In the genomic region with DNA sequence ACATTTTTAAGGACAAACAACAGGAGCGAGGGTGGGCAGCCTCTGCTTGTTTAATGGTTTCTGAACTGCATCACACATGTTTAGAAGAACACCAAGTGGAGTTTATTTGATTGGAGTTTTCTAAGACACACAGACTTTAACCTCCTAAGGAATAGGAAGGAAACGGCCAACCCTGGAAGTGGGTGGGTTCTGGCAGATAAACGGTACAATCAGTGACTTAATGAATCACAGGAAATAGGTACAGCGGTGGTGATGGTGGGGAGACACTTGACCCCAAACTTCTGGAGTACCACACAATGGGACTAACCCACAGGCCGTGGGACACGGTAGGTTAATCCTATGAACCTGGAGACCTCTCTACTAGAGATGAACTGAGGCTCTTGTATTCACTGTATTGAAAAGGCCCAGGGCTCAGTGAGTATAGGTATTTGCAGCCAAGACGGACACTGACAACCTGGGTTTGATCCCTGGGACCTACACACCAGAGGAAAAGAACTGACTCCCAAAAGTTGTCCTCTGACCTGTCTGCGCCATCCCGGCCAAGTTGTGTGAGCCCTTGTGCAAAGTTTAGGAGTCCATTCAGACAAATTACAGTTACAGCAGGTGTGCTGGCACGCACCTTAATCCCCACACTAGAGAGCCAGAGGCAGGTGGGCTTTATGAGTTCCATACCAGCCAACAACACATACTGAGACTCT, we compare ENCODE assay signal across 13 mouse cellular contexts. TPM values are rescaled to one million over a fixed set of nuclear protein-coding genes. Genes with fewer than 3 reads are reported as not detected.
A peak's percentile ranks its signal among the peaks of the same experiment; 100 is the strongest.
DNase-seq lines count a peak whose midpoint lies in the region; ATAC-seq lines count a peak whose summit lies in the region.
"Had no signal": no experiment of that assay in that cellular context is flagged by ENCODE, and none has a peak within 500 bp of the region (broad histone marks: within the 10 kb centered on the region; RNA-seq: fewer than 3 reads in every experiment).

No protein-coding gene starts in this region.

- H3K27me3 ChIP-seq in heart, embryonic 13.5 days (replicated peaks) = no peaks in the 10 kb centered on the region
- H3K27me3 ChIP-seq in kidney, embryonic 15.5 days = no peaks in the 10 kb centered on the region
- H3K27me3 ChIP-seq: forebrain, embryonic 15.5 days had no signal

- no peak overlapping the region for H3K9ac ChIP-seq in heart, embryonic 13.5 days
- H3K9ac ChIP-seq in kidney, embryonic 15.5 days = no peak overlapping the region
- H3K9ac ChIP-seq: forebrain, embryonic 15.5 days had no signal

- 65% methylated on average over 10 of the region's 10 CpGs for WGBS in heart, embryonic 13.5 days
- 80% methylated on average over 10 of the region's 10 CpGs for WGBS in kidney, embryonic 15.5 days

- H3K27ac ChIP-seq in heart, embryonic 13.5 days (replicated peaks) = peak overlapping the region; percentile 80
- peak overlapping the region; percentile 56 for H3K27ac ChIP-seq in kidney, embryonic 15.5 days

- H3K4me3 ChIP-seq in heart, embryonic 13.5 days = no peak overlapping the region
- no peak overlapping the region for H3K4me3 ChIP-seq in kidney, embryonic 15.5 days (replicated peaks)
- H3K4me3 ChIP-seq: forebrain, embryonic 15.5 days had no signal

- ATAC-seq in heart, embryonic 13.5 days (ENCODE audit: extremely low read depth, insufficient number of reproducible peaks, low FRiP score, low TSS enrichment) = no peak
- 0 out of 2 replicates have a peak, but pooled peaks have one; percentile 29 for ATAC-seq in kidney, embryonic 15.5 days (replicated peaks; ENCODE audit: low FRiP score)
- ATAC-seq: forebrain, embryonic 15.5 days had no signal

- peaks cover 20% of the 10 kb centered on the region for H3K36me3 ChIP-seq in heart, embryonic 13.5 days
- 0 out of 2 replicates have a peak, but pooled peaks cover 13% of the 10 kb centered on the region for H3K36me3 ChIP-seq in kidney, embryonic 15.5 days

- no peak overlapping the region for H3K4me2 ChIP-seq in heart, embryonic 13.5 days
- H3K4me2 ChIP-seq in kidney, embryonic 15.5 days = no peak overlapping the region
- H3K4me2 ChIP-seq: forebrain, embryonic 15.5 days had no signal

- H3K9me3 ChIP-seq in heart, embryonic 13.5 days = no peaks in the 10 kb centered on the region
- no peaks in the 10 kb centered on the region for H3K9me3 ChIP-seq in kidney, embryonic 15.5 days (replicated peaks)
- H3K9me3 ChIP-seq: forebrain, embryonic 15.5 days had no signal

- peak; percentile 38 for DNase-seq in kidney, adult 9 months
- no peak for DNase-seq in kidney, postnatal 4 days
- peak; percentile 77 for DNase-seq in lung, postnatal 25 days (ENCODE audit: low spot score)
- DNase-seq in adrenal gland, postnatal 4 days (ENCODE audit: low spot score in 2 of 2) = no peak
- no peak for DNase-seq in left cerebral cortex, adult 18-20 months (ENCODE audit: low spot score in 2 of 2)
- DNase-seq: thymus, adult 2 months had no signal

- H3K4me1 ChIP-seq in heart, embryonic 13.5 days = peaks cover 90% of the 10 kb centered on the region
- H3K4me1 ChIP-seq in kidney, embryonic 15.5 days = 0 out of 2 replicates have a peak, but pooled peaks cover 2% of the 10 kb centered on the region

RNA-seq across cellular contexts. Expression of a gene that starts 34.7 kb away (rescaled TPM):
- polyA plus RNA-seq in heart, embryonic 13.5 days (2015; fragmentation: Nextera tagmentation; extraction: Ambion mirVana) = 24.1 and 26.8 TPM in 2 replicates
- polyA plus RNA-seq in kidney, embryonic 15.5 days (2015; fragmentation: Nextera tagmentation; extraction: Ambion mirVana) = 26.4 and 29.4 TPM in 2 replicates
- total RNA-seq in adrenal gland, postnatal 4 days (2021) = 10 to 100 TPM; 26.6 to 32.0 TPM
- 10 to 100 TPM; 26.0 to 31.0 TPM for total RNA-seq in left cerebral cortex, adult 18-20 months (2021)

RNA-seq across cellular contexts. Expression of a gene that starts 48.4 kb away (rescaled TPM):
- polyA plus RNA-seq in heart, embryonic 13.5 days (2015; fragmentation: Nextera tagmentation; extraction: Ambion mirVana) = not detected in 2 replicates
- polyA plus RNA-seq in kidney, embryonic 15.5 days (2015; fragmentation: Nextera tagmentation; extraction: Ambion mirVana) = not detected in 2 replicates
- total RNA-seq in adrenal gland, postnatal 4 days (2021) = not detected
- total RNA-seq in left cerebral cortex, adult 18-20 months (2021) = not detected
- total RNA-seq: hematopoietic stem cell, adult 5-6 weeks; left cerebral cortex, postnatal 10 days; megakaryocyte progenitor cell, adult 5-6 weeks had no signal
- polyA plus RNA-seq: forebrain, embryonic 15.5 days; neural tube, embryonic 11.5 days; thymus, adult 2 months had no signal

RNA-seq across cellular contexts. Expression of a gene that starts 56.5 kb away (rescaled TPM):
- polyA plus RNA-seq in heart, embryonic 13.5 days (2015; fragmentation: Nextera tagmentation; extraction: Ambion mirVana) = 1.1 and 1.8 TPM in 2 replicates
- polyA plus RNA-seq in kidney, embryonic 15.5 days (2015; fragmentation: Nextera tagmentation; extraction: Ambion mirVana) = 0.36 and 1.1 TPM in 2 replicates
- 10 to 100 TPM; 11.4 to 12.6 TPM for total RNA-seq in adrenal gland, postnatal 4 days (2021)
- total RNA-seq in left cerebral cortex, adult 18-20 months (2021) = 1 to 10 TPM; 2.4 to 3.2 TPM
- total RNA-seq: hematopoietic stem cell, adult 5-6 weeks; megakaryocyte progenitor cell, adult 5-6 weeks had no signal

Comparison
In these comparisons a context has a peak if more than half of its experiments do, and no peak if none do; other contexts are left out.
1. DNase-seq: peak in kidney, adult 9 months (single experiment) and lung, postnatal 25 days (single experiment); none in kidney, postnatal 4 days (0 of 2), adrenal gland, postnatal 4 days (0 of 2) and left cerebral cortex, adult 18-20 months (0 of 2).